Mouse (Mus musculus) liver, embryonic 16.5 days (tissue): ENCODE measurements around the gene Ift74. TPM values are rescaled to one million over a fixed set of nuclear protein-coding genes. Genes with fewer than 3 reads are reported as not detected.
A peak's percentile ranks its signal among the peaks of the same experiment; 100 is the strongest.

ENCODE experiments used
- ATAC-seq: fragments of 200-750 bp; cut with Nextera tagmentation; 2 replicates; pipeline ENCODE4 v1.8.0; 2017; ENCODE audit warnings: low read depth, mild to moderate bottlenecking, moderate number of reproducible peaks, moderate library complexity
- H3K27ac ChIP-seq: fragments of 300-500 bp; sonication (generic); 2 replicates; pipeline ENCODE4 v1.5.1; 2014; ENCODE audit warnings: mild to moderate bottlenecking, low read length
- H3K27me3 ChIP-seq: fragments of 300-500 bp; sonication (generic); 2 replicates; pipeline ENCODE4 v1.6.1; 2014; ENCODE audit warnings: low read depth, low read length, mixed read lengths; ENCODE audit not compliant: control insufficient read depth, insufficient read depth
- H3K36me3 ChIP-seq: fragments of 300-500 bp; sonication (generic); 2 replicates; pipeline ENCODE4 v1.6.1; 2014; ENCODE audit warnings: mild to moderate bottlenecking; ENCODE audit not compliant: control insufficient read depth, insufficient read depth
- H3K4me1 ChIP-seq: fragments of 300-500 bp; sonication (generic); 2 replicates; pipeline ENCODE4 v1.6.1; 2014; ENCODE audit warnings: low read depth, low read length, mixed read lengths; ENCODE audit not compliant: control insufficient read depth
- H3K4me2 ChIP-seq: fragments of 300-500 bp; sonication (generic); 2 replicates; pipeline ENCODE4 v1.6.1; 2014; ENCODE audit warnings: low read depth, low read length, mixed read lengths
- H3K4me3 ChIP-seq: fragments of 300-500 bp; sonication (generic); 2 replicates; pipeline ENCODE4 v1.5.1; 2014; ENCODE audit warnings: low read depth, mild to moderate bottlenecking, low read length
- H3K9ac ChIP-seq: fragments of 300-500 bp; sonication (generic); 2 replicates; pipeline ENCODE4 v1.6.1; 2014; ENCODE audit warnings: low read depth, low read length
- H3K9me3 ChIP-seq: fragments of 300-500 bp; sonication (generic); replicated peaks from 2 replicates; pipeline ENCODE4 v1.6.1; 2016; ENCODE audit warnings: low read length; ENCODE audit not compliant: control insufficient read depth
- WGBS: fragments of 180-500 bp; shearing (Covaris S2); extraction: QIAGEN DNeasy Blood & Tissue Kit; methylation state at CpG from one replicate; pipeline ENCODE4 v1.1.7; 2014; ENCODE audit not compliant: insufficient replicate concordance; 5-methylcytosine and 5-hydroxymethylcytosine counted together
- polyA plus RNA-seq: library from polyadenylated mRNA; unstranded; fragments of >200 nt; fragmentation: Nextera tagmentation; extraction: Ambion mirVana; gene quantifications from 2 replicates; pipeline ENCODE4 v1.2.1, GENCODE M21; 2015

The Ift74 gene
- 2.0 and 2.2 TPM in 2 replicates for polyA plus RNA-seq

DNA sequence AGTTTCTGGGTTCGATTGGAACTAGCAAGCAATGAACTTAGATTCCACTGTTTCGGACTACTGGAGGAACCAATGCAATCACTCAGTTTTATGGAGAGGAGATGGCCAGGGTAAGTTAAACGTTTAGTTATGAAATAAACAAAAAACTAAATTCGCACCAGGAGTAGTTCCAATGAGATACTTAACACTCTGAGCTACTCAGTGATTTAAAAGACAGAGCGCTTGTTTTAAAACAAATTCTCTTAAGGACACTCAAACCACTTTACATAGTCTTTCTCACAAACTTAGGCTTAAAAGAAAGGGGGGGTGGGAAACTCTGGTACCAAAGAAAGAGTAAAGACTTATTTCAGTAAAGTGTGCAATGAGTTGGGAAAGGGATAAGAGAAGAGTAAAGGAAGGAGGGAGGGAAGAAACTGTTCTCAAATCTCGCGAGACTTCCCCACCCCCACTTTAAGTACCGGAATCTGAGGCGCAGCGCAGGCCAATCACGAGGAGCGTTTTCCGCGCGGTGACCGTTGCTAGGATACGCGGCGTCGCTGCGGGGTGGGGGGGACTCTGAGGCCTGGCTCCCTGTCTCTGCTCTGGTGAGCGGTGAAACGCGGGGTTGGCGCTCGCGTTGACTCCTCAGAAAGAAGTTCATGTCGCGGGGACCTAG, at the start of gene Ift74:
Gene Ift74 (plus strand): TSS at position 520 of the 655 bp plus-strand sequence.
- H3K9ac ChIP-seq: peak within 1 kb of the TSS; percentile 47
- peaks cover 5% of the 10 kb centered on the region for H3K4me1 ChIP-seq
- H3K9me3 ChIP-seq: no peaks in the 10 kb centered on the region
- no peak within 1 kb of the TSS for H3K27ac ChIP-seq
- no peaks in the 10 kb centered on the region for H3K27me3 ChIP-seq
- peak within 1 kb of the TSS; percentile 62 for H3K4me3 ChIP-seq
- peak within 1 kb of the TSS; percentile 78 for H3K4me2 ChIP-seq
- peak; percentile 98 for ATAC-seq
- H3K36me3 ChIP-seq: no peaks in the 10 kb centered on the region
- WGBS: 3% methylated on average over 29 of the region's 29 CpGs

DNA sequence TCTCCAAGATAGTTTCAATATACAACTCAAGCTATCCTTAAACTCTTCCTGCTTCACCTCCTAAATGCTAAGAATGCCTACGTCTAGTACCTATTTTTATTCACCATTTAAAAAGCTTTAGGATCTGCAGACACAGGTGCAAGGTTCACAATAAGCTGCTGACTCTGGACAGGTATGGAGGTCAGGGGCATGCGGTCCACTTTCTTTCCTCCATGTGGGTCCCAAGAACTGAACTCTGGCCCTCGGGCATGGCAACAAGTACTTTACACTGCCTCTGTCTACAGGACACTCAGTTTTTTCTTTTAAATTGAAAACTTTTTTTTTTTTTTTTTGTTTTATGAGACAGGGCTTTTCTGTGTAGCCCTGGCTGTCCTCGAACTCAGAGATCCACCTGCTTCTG, 41.6 kb upstream of the Ift74 start:
- ATAC-seq: no peak
- Histone ChIP-seq H3K9me3 (no peaks in the 10 kb centered on the region), H3K27me3 (no peaks in the 10 kb centered on the region), H3K4me3 (no peak overlapping the region), H3K4me2 (no peak overlapping the region), H3K9ac (no peak overlapping the region), H3K4me1 (no peaks in the 10 kb centered on the region), H3K36me3 (peaks cover 6% of the 10 kb centered on the region), H3K27ac (no peak overlapping the region)
- WGBS: 80% methylated on average over 4 of the region's 4 CpGs

DNA sequence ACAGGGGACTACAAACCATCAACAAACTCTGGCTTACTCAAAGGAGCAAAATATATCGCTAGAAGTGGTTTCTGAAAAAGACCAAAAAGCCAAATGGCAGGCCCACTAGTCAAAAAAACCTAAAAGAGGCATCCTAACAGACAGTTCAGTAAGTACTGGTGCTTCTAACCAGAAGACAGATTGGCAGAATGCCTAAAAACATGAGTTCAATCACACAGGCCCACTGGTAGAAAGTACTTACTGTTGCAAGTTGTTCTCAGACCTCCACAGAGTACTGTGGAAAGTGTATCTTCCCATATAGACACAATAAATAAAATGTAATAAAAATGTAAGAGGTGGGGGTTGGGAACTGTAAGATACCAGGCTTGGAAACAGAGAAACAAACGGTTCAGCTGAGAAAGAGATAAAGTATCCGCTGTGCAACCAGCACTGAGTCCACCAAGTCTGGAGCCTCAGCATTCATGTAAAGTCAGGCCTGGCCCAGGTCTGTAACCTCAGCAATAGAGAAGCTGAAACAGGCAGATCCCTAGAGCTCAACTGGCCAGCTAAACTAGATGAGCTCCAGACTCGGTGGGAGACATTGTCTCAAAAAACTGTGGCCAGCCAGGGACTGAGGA, 22.4 kb upstream of the Ift74 start:
- no peak for ATAC-seq
- H3K4me2 ChIP-seq: no peak overlapping the region
- WGBS: 38% methylated on average over 4 of the region's 4 CpGs
- peaks cover 5% of the 10 kb centered on the region for H3K4me1 ChIP-seq
- no peak overlapping the region for H3K27ac ChIP-seq
- H3K27me3 ChIP-seq: no peaks in the 10 kb centered on the region
- no peaks in the 10 kb centered on the region for H3K9me3 ChIP-seq
- no peak overlapping the region for H3K4me3 ChIP-seq
- no peak overlapping the region for H3K9ac ChIP-seq
- H3K36me3 ChIP-seq: no peaks in the 10 kb centered on the region

DNA sequence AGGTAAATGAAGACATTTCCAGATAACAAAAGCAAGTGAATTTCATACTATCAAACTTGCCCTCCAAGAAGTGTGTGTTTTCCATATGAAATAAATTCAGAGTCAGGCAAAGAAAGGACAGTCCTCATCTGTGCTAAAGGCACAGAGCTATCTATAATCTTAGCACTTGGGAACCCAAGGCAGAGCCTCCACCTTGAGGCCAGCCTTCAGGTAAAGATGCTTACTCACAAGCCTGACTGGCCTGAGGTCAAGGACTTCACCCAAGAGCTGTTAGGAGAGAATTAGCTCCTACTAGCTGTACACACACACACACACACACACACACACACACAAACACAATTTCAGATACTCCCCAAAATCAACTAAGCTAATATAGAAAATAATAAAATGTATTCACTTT, 21.6 kb upstream of the Ift74 start:
- H3K4me1 ChIP-seq: peaks cover 5% of the 10 kb centered on the region
- no peak overlapping the region for H3K27ac ChIP-seq
- ATAC-seq: no peak
- no peak overlapping the region for H3K4me3 ChIP-seq
- H3K9me3 ChIP-seq: no peaks in the 10 kb centered on the region
- H3K27me3 ChIP-seq: no peaks in the 10 kb centered on the region
- no peak overlapping the region for H3K9ac ChIP-seq
- H3K4me2 ChIP-seq: no peak overlapping the region
- H3K36me3 ChIP-seq: no peaks in the 10 kb centered on the region

DNA sequence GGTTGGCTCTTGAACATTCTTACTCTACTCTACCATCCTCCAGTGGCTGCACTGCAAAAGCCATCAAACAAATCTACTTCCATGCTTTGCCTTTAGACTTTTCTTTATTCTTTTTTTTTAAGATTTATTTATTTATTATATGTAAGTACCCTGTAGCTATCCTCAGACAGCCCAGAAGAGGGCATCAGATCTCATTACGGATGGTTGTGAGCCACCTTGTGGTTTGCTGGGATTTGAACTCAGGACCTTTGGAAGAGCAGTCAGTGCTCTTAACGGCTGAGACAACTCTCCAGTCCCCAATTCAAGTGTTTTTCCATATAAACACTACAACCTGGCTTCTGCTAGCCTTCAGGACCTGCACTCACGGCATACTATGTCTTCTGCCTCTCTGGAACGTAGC, 12.9 kb upstream of the Ift74 start:
- no peaks in the 10 kb centered on the region for H3K36me3 ChIP-seq
- H3K9me3 ChIP-seq: no peaks in the 10 kb centered on the region
- peaks cover 14% of the 10 kb centered on the region for H3K4me1 ChIP-seq
- H3K27ac ChIP-seq: no peak overlapping the region
- no peak overlapping the region for H3K4me3 ChIP-seq
- WGBS: 73% methylated on average over 4 of the region's 4 CpGs
- H3K9ac ChIP-seq: no peak overlapping the region
- peak overlapping the region; percentile 93; the same call in 1 of the 2 replicates for H3K4me2 ChIP-seq
- no peaks in the 10 kb centered on the region for H3K27me3 ChIP-seq
- ATAC-seq: no peak

DNA sequence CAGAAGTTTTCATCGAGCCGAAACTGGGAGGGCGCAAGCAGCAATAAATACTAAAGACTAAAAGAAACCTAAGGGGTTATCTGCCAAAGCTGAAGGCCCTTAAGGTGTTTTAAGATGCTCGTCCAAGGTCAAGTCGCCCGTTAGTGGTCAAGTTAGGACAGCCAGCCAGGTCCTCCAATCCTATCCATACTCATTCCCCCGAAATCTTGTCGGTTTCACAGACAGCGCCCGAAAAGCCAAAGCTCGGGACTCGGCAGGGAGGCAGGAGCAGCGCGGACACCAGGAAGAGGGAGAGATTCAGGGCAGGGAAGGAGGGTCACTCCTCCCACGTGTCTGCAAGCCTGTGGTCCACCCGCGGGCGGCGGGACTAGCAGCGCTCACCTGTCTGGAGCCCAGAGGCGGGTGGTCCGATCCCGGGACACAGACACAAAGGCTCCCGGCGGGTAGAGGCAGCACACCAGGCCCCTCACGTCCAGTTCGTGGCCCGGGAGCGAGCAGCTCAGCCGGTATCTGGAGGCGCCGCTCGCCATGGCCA, 11.7 kb upstream of the Ift74 start:
- Histone ChIP-seq H3K36me3 (no peaks in the 10 kb centered on the region), H3K27ac (peak overlapping the region; percentile 84), H3K4me1 (peaks cover 14% of the 10 kb centered on the region), H3K9me3 (no peaks in the 10 kb centered on the region), H3K9ac (peak overlapping the region; percentile 88), H3K4me3 (peak overlapping the region; percentile 95), H3K4me2 (peak overlapping the region; percentile 93), H3K27me3 (no peaks in the 10 kb centered on the region)
- ATAC-seq: peak; percentile 60
- WGBS: under 1% methylated on average over 33 of the region's 33 CpGs

DNA sequence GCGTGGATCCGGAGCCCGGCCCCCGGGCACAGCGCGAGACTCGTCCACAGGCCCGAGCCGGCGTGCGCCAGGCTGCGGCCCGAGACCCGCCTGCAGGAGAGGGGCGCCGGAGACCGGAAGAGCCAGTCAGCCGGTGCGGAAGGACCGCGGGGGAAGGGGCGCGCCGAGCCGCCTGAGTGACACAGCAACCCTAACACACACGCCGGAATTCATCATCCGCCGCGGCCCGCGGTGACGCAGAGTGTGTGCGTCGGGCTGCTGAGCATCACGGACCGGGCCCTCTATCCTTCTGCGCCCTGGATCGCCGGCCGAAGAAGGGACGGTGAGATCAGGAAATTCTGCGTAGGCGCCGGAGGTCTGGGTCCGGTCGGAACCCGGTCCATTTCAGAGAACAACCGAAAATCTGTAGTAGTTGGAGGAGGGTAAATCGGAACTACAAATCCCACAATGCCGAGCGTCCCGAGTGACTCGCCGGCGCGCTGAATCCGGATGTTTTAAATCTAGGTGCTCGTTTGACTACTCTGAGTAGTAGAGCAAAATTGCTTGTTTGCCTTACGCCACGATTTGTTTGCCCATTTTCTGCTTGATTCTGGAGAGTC, 11.2 kb upstream of the Ift74 start, which contains the start of gene Plaa:
Gene Plaa (minus strand): TSS at position 214 of the 599 bp plus-strand sequence.
- peak within 1 kb of the TSS; percentile 95 for H3K4me3 ChIP-seq
- H3K4me1 ChIP-seq: peaks cover 14% of the 10 kb centered on the region
- H3K27ac ChIP-seq: peak within 1 kb of the TSS; percentile 84
- H3K9me3 ChIP-seq: no peaks in the 10 kb centered on the region
- under 1% methylated on average over 54 of the region's 61 CpGs for WGBS
- ATAC-seq: peak; percentile 98
- no peaks in the 10 kb centered on the region for H3K27me3 ChIP-seq
- peak within 1 kb of the TSS; percentile 93 for H3K4me2 ChIP-seq
- no peaks in the 10 kb centered on the region for H3K36me3 ChIP-seq
- H3K9ac ChIP-seq: peak within 1 kb of the TSS; percentile 88

DNA sequence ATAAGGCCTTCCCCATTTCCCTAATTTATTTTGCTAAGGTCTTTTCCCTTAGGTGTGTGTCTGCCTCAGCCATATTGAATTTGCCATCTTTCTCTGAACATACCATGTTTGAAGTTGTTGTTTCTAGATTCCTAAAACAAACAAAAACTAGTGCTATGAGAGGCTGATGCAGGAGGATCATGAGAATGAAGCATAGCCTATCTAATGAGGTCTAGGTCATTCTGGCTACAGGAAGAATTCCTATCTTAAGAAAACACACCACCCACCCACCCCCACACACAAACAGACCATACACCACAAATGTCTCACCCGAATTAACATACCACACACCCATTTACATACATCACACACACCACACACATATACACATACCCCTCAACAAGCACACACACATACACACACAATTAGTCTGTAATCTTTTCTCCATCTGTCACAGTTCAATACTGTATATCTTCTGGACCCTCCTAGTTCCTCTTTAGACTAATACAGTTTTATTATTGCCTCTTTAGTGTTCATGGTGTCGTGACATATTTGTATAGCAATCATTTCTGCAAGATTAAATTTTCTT, 9.8 kb upstream of the Ift74 start:
- 53% methylated on average over 2 of the region's 2 CpGs for WGBS
- no peak overlapping the region for H3K4me3 ChIP-seq
- H3K4me2 ChIP-seq: 0 out of 2 replicates have a peak overlapping the region, but pooled peaks have one; percentile 93
- H3K9me3 ChIP-seq: no peaks in the 10 kb centered on the region
- no peak overlapping the region for H3K9ac ChIP-seq
- peaks cover 14% of the 10 kb centered on the region for H3K4me1 ChIP-seq
- H3K36me3 ChIP-seq: no peaks in the 10 kb centered on the region
- H3K27ac ChIP-seq: no peak overlapping the region
- ATAC-seq: no peak
- no peaks in the 10 kb centered on the region for H3K27me3 ChIP-seq
